In genomic region chr7:103607425-103607824, GRCm38 (mm10) we compare ENCODE assay signal across 29 mouse cellular contexts. TPM values are rescaled to one million over a fixed set of nuclear protein-coding genes. Genes with fewer than 3 reads are reported as not detected.
DNase-seq lines count a peak whose midpoint lies in the region; ATAC-seq and TF ChIP-seq lines count a peak whose summit lies in the region.
"Had no signal": no experiment of that assay in that cellular context is flagged by ENCODE, and none has a peak within 500 bp of the region (broad histone marks: within the 10 kb centered on the region; RNA-seq: fewer than 3 reads in every experiment).

No protein-coding gene starts in this region.

- H3K79me2 ChIP-seq in MEL (ENCODE audit: control insufficient read depth, insufficient read depth, low read length, poor library complexity) = no peaks in the 10 kb centered on the region

- no peak overlapping the region for H3K9ac ChIP-seq in MEL (ENCODE audit: control insufficient read depth, low read depth, low read length, poor library complexity, severe bottlenecking)
- H3K9ac ChIP-seq in midbrain, embryonic 13.5 days (replicated peaks) = no peak overlapping the region

- H3K27ac ChIP-seq in MEL (ENCODE audit: control insufficient read depth, low read depth, low read length) = no peak overlapping the region
- no peak overlapping the region for H3K27ac ChIP-seq in midbrain, embryonic 13.5 days

- no peak for TF ChIP-seq EP300 in MEL (IDR thresholded peaks at IDR 0.05; ENCODE audit: low read depth in 1 of 2, low read length in 2 of 2)

- H3K4me2 ChIP-seq in midbrain, embryonic 13.5 days (replicated peaks) = no peak overlapping the region

- TF ChIP-seq CTCF in MEL (IDR thresholded peaks at IDR 0.05 in 2 of 3, conservative IDR thresholded peaks at IDR 0.05 in 1 of 3; ENCODE audit: control insufficient read depth in 1 of 3, insufficient read depth in 1 of 3, low read depth in 2 of 3, low read length in 3 of 3, poor library complexity in 1 of 3, severe bottlenecking in 1 of 3) = no peak

- no peak for TF ChIP-seq POLR2A in MEL (IDR thresholded peaks at IDR 0.05; ENCODE audit: control insufficient read depth in 1 of 2, insufficient read depth in 1 of 2, low read depth in 1 of 2, low read length in 2 of 2, poor library complexity in 1 of 2)

- no peaks in the 10 kb centered on the region for H3K9me3 ChIP-seq in MEL (replicated peaks; ENCODE audit: insufficient read depth, low read length)
- no peaks in the 10 kb centered on the region for H3K9me3 ChIP-seq in midbrain, embryonic 13.5 days
- H3K9me3 ChIP-seq: G1E had no signal

- no peaks in the 10 kb centered on the region for H3K27me3 ChIP-seq in MEL (ENCODE audit: control insufficient read depth in 1 of 2, insufficient read depth in 2 of 2, low read length in 2 of 2)
- no peaks in the 10 kb centered on the region for H3K27me3 ChIP-seq in midbrain, embryonic 13.5 days
- H3K27me3 ChIP-seq: CH12.LX, Patski had no signal

- peak; percentile 93 for ATAC-seq in common myeloid progenitor, adult 5-6 weeks (replicated peaks; ENCODE audit: low read depth, poor library complexity, severe bottlenecking)
- peak; percentile 50; the same call in 1 of the 2 replicates for ATAC-seq in megakaryocyte progenitor cell, adult 5-6 weeks (replicated peaks; ENCODE audit: poor library complexity)
- ATAC-seq in granulocyte monocyte progenitor cell, adult 5-6 weeks (replicated peaks; ENCODE audit: poor library complexity, severe bottlenecking) = no peak
- ATAC-seq in midbrain, embryonic 13.5 days = no peak
- ATAC-seq: activated CD4-positive, CD25-positive, alpha-beta regulatory T cell, adult 4 months; CD4-positive, CD25-positive, alpha-beta regulatory T cell, adult 4 months; Patski had no signal

- no peak for TF ChIP-seq RAD21 in MEL (IDR thresholded peaks at IDR 0.05; ENCODE audit: low read depth, low read length)

- DNase-seq in 416B (ENCODE audit: low read depth) (peak; percentile 85), MEL (ENCODE audit: low read depth, low spot score) (peak; percentile 4)
- no peak for DNase-seq in cerebellum, adult 18-20 months
- no peak for DNase-seq in right cerebral cortex, postnatal 14 days
- DNase-seq: adrenal gland, adult 2 months; adrenal gland, adult 8-10 months; adrenal gland, postnatal 10 days; adrenal gland, postnatal 14 days; adrenal gland, postnatal 25 days; adrenal gland, postnatal 36 days; B cell, adult 2 months; cerebellum, adult 11 months; cerebellum, adult 11-12 months; cerebellum, adult 2 months; cerebellum, adult 8-10 months had no signal

- no peak overlapping the region for H3K4me3 ChIP-seq in MEL (ENCODE audit: control insufficient read depth in 1 of 2, insufficient read depth in 1 of 2, low read depth in 2 of 2, low read length in 2 of 2)
- no peak overlapping the region for H3K4me3 ChIP-seq in midbrain, embryonic 13.5 days (replicated peaks)

- H3K4me1 ChIP-seq in MEL (ENCODE audit: control insufficient read depth in 1 of 2, insufficient read depth in 2 of 2, low read length in 2 of 2) = no peaks in the 10 kb centered on the region
- H3K4me1 ChIP-seq in midbrain, embryonic 13.5 days (replicated peaks) = no peaks in the 10 kb centered on the region

- H3K36me3 ChIP-seq in MEL (ENCODE audit: control insufficient read depth in 1 of 2, insufficient read depth in 2 of 2, low read length in 2 of 2) = no peaks in the 10 kb centered on the region
- H3K36me3 ChIP-seq in midbrain, embryonic 13.5 days = no peaks in the 10 kb centered on the region
- H3K36me3 ChIP-seq: G1E had no signal

- WGBS in midbrain, embryonic 13.5 days = 86% methylated on average over 2 of the region's 2 CpGs

TF ChIP-seq in MEL, 35 proteins besides CTCF, POLR2A, EP300 and RAD21:
- TF ChIP-seq ELF1 (IDR thresholded peaks at IDR 0.05; ENCODE audit: low read depth, low read length) (no peak), TAL1 (IDR thresholded peaks at IDR 0.05; ENCODE audit: low read length) (no peak), GABPA (IDR thresholded peaks at IDR 0.05; ENCODE audit: low read depth, low read length) (no peak), ETS1 (IDR thresholded peaks at IDR 0.05; ENCODE audit: low read depth, low read length) (no peak), SIN3A (IDR thresholded peaks at IDR 0.05; ENCODE audit: low read length) (no peak), MYB (IDR thresholded peaks at IDR 0.05; ENCODE audit: low read depth, low read length) (no peak), USF1 (IDR thresholded peaks at IDR 0.05; ENCODE audit: low read depth, low read length) (no peak), TBP (IDR thresholded peaks at IDR 0.05; ENCODE audit: low read depth, low read length) (no peak), USF2 (IDR thresholded peaks at IDR 0.05; ENCODE audit: borderline replicate concordance in 1 of 2, insufficient read depth in 1 of 2, low read depth in 1 of 2, low read length in 2 of 2) (no peak), GATA1 (IDR thresholded peaks at IDR 0.05; ENCODE audit: low read depth, low read length) (no peak), ZMIZ1 (IDR thresholded peaks at IDR 0.05; ENCODE audit: low read depth, low read length) (no peak), MAZ (IDR thresholded peaks at IDR 0.05; ENCODE audit: low read depth, low read length) (no peak), CHD2 (IDR thresholded peaks at IDR 0.05; ENCODE audit: low read length) (no peak), NELFE (IDR thresholded peaks at IDR 0.05; ENCODE audit: low read depth, low read length) (no peak), E2F4 (IDR thresholded peaks at IDR 0.05; ENCODE audit: borderline replicate concordance, low read depth, low read length) (no peak), BHLHE40 (IDR thresholded peaks at IDR 0.05; ENCODE audit: borderline replicate concordance, low read depth, low read length) (no peak), CHD1 (IDR thresholded peaks at IDR 0.05; ENCODE audit: low read depth, low read length) (no peak), UBTF (IDR thresholded peaks at IDR 0.05; ENCODE audit: borderline replicate concordance, insufficient read depth, low read depth, low read length) (no peak), MAFK (IDR thresholded peaks at IDR 0.05; ENCODE audit: borderline replicate concordance, low read depth, low read length) (no peak), HCFC1 (IDR thresholded peaks at IDR 0.05; ENCODE audit: low read depth, low read length) (no peak)

RNA-seq across cellular contexts. Expression of gene Olfr620, which starts 4.9 kb away (rescaled TPM):
- total RNA-seq in MEL (2012; rRNA removed) = not detected in 2 replicates
- polyA plus RNA-seq in MEL (2012; ENCODE audit: insufficient read depth in 1 of 2, insufficient read length in 2 of 2, low read depth in 1 of 2, low replicate concordance in 2 of 2, missing spikeins in 1 of 2) = under 1 TPM in 1 of 2 experiments, not detected in 1; 0.03 TPM
- not detected in 2 replicates for total RNA-seq in common myeloid progenitor, adult 5-6 weeks (2017)
- total RNA-seq in megakaryocyte progenitor cell, adult 5-6 weeks (2015) = not detected in 2 replicates
- not detected in 2 replicates for total RNA-seq in megakaryocyte progenitor cell, adult 5-6 weeks (2017)
- total RNA-seq in granulocyte monocyte progenitor cell, adult 5-6 weeks (2014; fragmentation: Nextera tagmentation) = not detected in 2 replicates
- total RNA-seq in granulocyte monocyte progenitor cell, adult 5-6 weeks (2017) = not detected in 2 replicates
- not detected in 2 replicates for polyA plus RNA-seq in midbrain, embryonic 13.5 days (2015; fragmentation: Nextera tagmentation; extraction: Ambion mirVana)
- total RNA-seq: adrenal gland, adult 18-20 months; adrenal gland, adult 2 months; adrenal gland, adult 8-10 months; adrenal gland, postnatal 10 days; adrenal gland, postnatal 14 days; adrenal gland, postnatal 25 days; adrenal gland, postnatal 36 days; adrenal gland, postnatal 4 days; CH12.LX; ES-E14 had no signal
- polyA plus RNA-seq: adrenal gland, adult 2 months; brain, embryonic 14.5 days; C2C12; cerebellum, adult 2 months; G1E; Patski had no signal

RNA-seq across cellular contexts. Expression of gene Olfr619, which starts 7.0 kb away (rescaled TPM):
- not detected in 2 replicates for total RNA-seq in MEL (2012; rRNA removed)
- polyA plus RNA-seq in MEL (2012; ENCODE audit: insufficient read depth in 1 of 2, insufficient read length in 2 of 2, low read depth in 1 of 2, low replicate concordance in 2 of 2, missing spikeins in 1 of 2) = not detected
- not detected in 2 replicates for total RNA-seq in common myeloid progenitor, adult 5-6 weeks (2017)
- total RNA-seq in megakaryocyte progenitor cell, adult 5-6 weeks (2015) = not detected in 2 replicates
- total RNA-seq in megakaryocyte progenitor cell, adult 5-6 weeks (2017) = not detected in 2 replicates
- not detected in 2 replicates for total RNA-seq in granulocyte monocyte progenitor cell, adult 5-6 weeks (2014; fragmentation: Nextera tagmentation)
- total RNA-seq in granulocyte monocyte progenitor cell, adult 5-6 weeks (2017) = not detected in 2 replicates
- polyA plus RNA-seq in midbrain, embryonic 13.5 days (2015; fragmentation: Nextera tagmentation; extraction: Ambion mirVana) = not detected in 2 replicates
- total RNA-seq: adrenal gland, adult 18-20 months; adrenal gland, adult 2 months; adrenal gland, adult 8-10 months; adrenal gland, postnatal 10 days; adrenal gland, postnatal 14 days; adrenal gland, postnatal 25 days; adrenal gland, postnatal 36 days; adrenal gland, postnatal 4 days; CH12.LX; ES-E14; G1E had no signal
- polyA plus RNA-seq: activated CD4-positive, CD25-positive, alpha-beta regulatory T cell, adult 4 months; adrenal gland, adult 2 months; brain, embryonic 14.5 days; C2C12; CD4-positive, CD25-positive, alpha-beta regulatory T cell, adult 4 months; cerebellum, adult 2 months; G1E; Patski had no signal

RNA-seq across cellular contexts. Expression of gene Olfr618, which starts 17.5 kb away (rescaled TPM):
- not detected in 2 replicates for total RNA-seq in MEL (2012; rRNA removed)
- not detected for polyA plus RNA-seq in MEL (2012; ENCODE audit: insufficient read depth in 1 of 2, insufficient read length in 2 of 2, low read depth in 1 of 2, low replicate concordance in 2 of 2, missing spikeins in 1 of 2)
- total RNA-seq in common myeloid progenitor, adult 5-6 weeks (2017) = not detected in 2 replicates
- total RNA-seq in megakaryocyte progenitor cell, adult 5-6 weeks (2015) = not detected in 2 replicates
- not detected in 2 replicates for total RNA-seq in megakaryocyte progenitor cell, adult 5-6 weeks (2017)
- not detected in 2 replicates for total RNA-seq in granulocyte monocyte progenitor cell, adult 5-6 weeks (2014; fragmentation: Nextera tagmentation)
- total RNA-seq in granulocyte monocyte progenitor cell, adult 5-6 weeks (2017) = not detected in 2 replicates
- polyA plus RNA-seq in midbrain, embryonic 13.5 days (2015; fragmentation: Nextera tagmentation; extraction: Ambion mirVana) = not detected in 2 replicates
- total RNA-seq: adrenal gland, adult 18-20 months; adrenal gland, adult 2 months; adrenal gland, adult 8-10 months; adrenal gland, postnatal 10 days; adrenal gland, postnatal 14 days; adrenal gland, postnatal 25 days; adrenal gland, postnatal 36 days; adrenal gland, postnatal 4 days; CH12.LX; ES-E14 had no signal
- polyA plus RNA-seq: activated CD4-positive, CD25-positive, alpha-beta regulatory T cell, adult 4 months; adrenal gland, adult 2 months; C2C12; CD4-positive, CD25-positive, alpha-beta regulatory T cell, adult 4 months; cerebellum, adult 2 months; G1E; Patski had no signal

RNA-seq across cellular contexts. Expression of gene Olfr617, which starts 34.6 kb away (rescaled TPM):
- not detected in 2 replicates for total RNA-seq in MEL (2012; rRNA removed)
- polyA plus RNA-seq in MEL (2012; ENCODE audit: insufficient read depth in 1 of 2, insufficient read length in 2 of 2, low read depth in 1 of 2, low replicate concordance in 2 of 2, missing spikeins in 1 of 2) = not detected
- total RNA-seq in common myeloid progenitor, adult 5-6 weeks (2017) = not detected in 2 replicates
- total RNA-seq in megakaryocyte progenitor cell, adult 5-6 weeks (2015) = not detected in 2 replicates
- not detected in 2 replicates for total RNA-seq in megakaryocyte progenitor cell, adult 5-6 weeks (2017)
- not detected in 2 replicates for total RNA-seq in granulocyte monocyte progenitor cell, adult 5-6 weeks (2014; fragmentation: Nextera tagmentation)
- not detected in 2 replicates for total RNA-seq in granulocyte monocyte progenitor cell, adult 5-6 weeks (2017)
- polyA plus RNA-seq in midbrain, embryonic 13.5 days (2015; fragmentation: Nextera tagmentation; extraction: Ambion mirVana) = not detected in 2 replicates
- total RNA-seq: adrenal gland, adult 18-20 months; adrenal gland, adult 2 months; adrenal gland, adult 8-10 months; adrenal gland, postnatal 10 days; adrenal gland, postnatal 14 days; adrenal gland, postnatal 25 days; adrenal gland, postnatal 36 days; adrenal gland, postnatal 4 days; CH12.LX; ES-E14 had no signal
- polyA plus RNA-seq: activated CD4-positive, CD25-positive, alpha-beta regulatory T cell, adult 4 months; adrenal gland, adult 2 months; brain, embryonic 14.5 days; C2C12; CD4-positive, CD25-positive, alpha-beta regulatory T cell, adult 4 months; cerebellum, adult 2 months; G1E; Patski had no signal

RNA-seq across cellular contexts. Expression of gene Olfr622, which starts 35.1 kb away (rescaled TPM):
- not detected in 2 replicates for total RNA-seq in MEL (2012; rRNA removed)
- not detected for polyA plus RNA-seq in MEL (2012; ENCODE audit: insufficient read depth in 1 of 2, insufficient read length in 2 of 2, low read depth in 1 of 2, low replicate concordance in 2 of 2, missing spikeins in 1 of 2)
- not detected in 2 replicates for total RNA-seq in common myeloid progenitor, adult 5-6 weeks (2017)
- total RNA-seq in megakaryocyte progenitor cell, adult 5-6 weeks (2015) = not detected in 2 replicates
- not detected in 2 replicates for total RNA-seq in megakaryocyte progenitor cell, adult 5-6 weeks (2017)
- total RNA-seq in granulocyte monocyte progenitor cell, adult 5-6 weeks (2014; fragmentation: Nextera tagmentation) = not detected in 2 replicates
- total RNA-seq in granulocyte monocyte progenitor cell, adult 5-6 weeks (2017) = not detected in 2 replicates
- polyA plus RNA-seq in midbrain, embryonic 13.5 days (2015; fragmentation: Nextera tagmentation; extraction: Ambion mirVana) = not detected in 2 replicates
- total RNA-seq: adrenal gland, adult 18-20 months; adrenal gland, adult 2 months; adrenal gland, adult 8-10 months; adrenal gland, postnatal 10 days; adrenal gland, postnatal 14 days; adrenal gland, postnatal 25 days; adrenal gland, postnatal 36 days; adrenal gland, postnatal 4 days; CH12.LX; ES-E14 had no signal
- polyA plus RNA-seq: activated CD4-positive, CD25-positive, alpha-beta regulatory T cell, adult 4 months; adrenal gland, adult 2 months; brain, embryonic 14.5 days; C2C12; CD4-positive, CD25-positive, alpha-beta regulatory T cell, adult 4 months; cerebellum, adult 2 months; G1E; Patski had no signal

Comparison
In these comparisons a context has a peak if more than half of its experiments do, and no peak if none do; other contexts are left out.
1. DNase-seq: peak in 416B (single experiment) and MEL (single experiment); none in cerebellum, adult 18-20 months (0 of 2) and right cerebral cortex, postnatal 14 days (single experiment).
2. ATAC-seq: peak in common myeloid progenitor, adult 5-6 weeks (single experiment) and megakaryocyte progenitor cell, adult 5-6 weeks (single experiment); none in granulocyte monocyte progenitor cell, adult 5-6 weeks (single experiment) and midbrain, embryonic 13.5 days (single experiment).